Mouse (Mus musculus) inflammation-experienced regulatory T-cells, adult 6 months (primary cell): ENCODE measurements around the gene Arhgef7. TPM values are rescaled to one million over a fixed set of nuclear protein-coding genes. Genes with fewer than 3 reads are reported as not detected.

Experiments used
- ATAC-seq: one replicate; pipeline ENCODE4 v1.8.0; 2017
- polyA plus RNA-seq, 3 experiments: library from polyadenylated mRNA; unstranded; fragments of 100-300 nt; shearing (Covaris generic); gene quantifications; one replicate each; pipeline ENCODE4 v1.2.1; 2017

Gene Arhgef7
- polyA plus RNA-seq, 3 experiments from 2014 or later: 23.6 to 35.3 (median 32.0) TPM

- ATAC-seq: no peak
Measured at GRCm38 (mm10) chr8:11770001-11770400, 42.5 kb downstream of the Arhgef7 start.

GRCm38 (mm10) chr8:11770521-11771080, 43.1 kb downstream of the Arhgef7 start:
- no peak for ATAC-seq

DNA sequence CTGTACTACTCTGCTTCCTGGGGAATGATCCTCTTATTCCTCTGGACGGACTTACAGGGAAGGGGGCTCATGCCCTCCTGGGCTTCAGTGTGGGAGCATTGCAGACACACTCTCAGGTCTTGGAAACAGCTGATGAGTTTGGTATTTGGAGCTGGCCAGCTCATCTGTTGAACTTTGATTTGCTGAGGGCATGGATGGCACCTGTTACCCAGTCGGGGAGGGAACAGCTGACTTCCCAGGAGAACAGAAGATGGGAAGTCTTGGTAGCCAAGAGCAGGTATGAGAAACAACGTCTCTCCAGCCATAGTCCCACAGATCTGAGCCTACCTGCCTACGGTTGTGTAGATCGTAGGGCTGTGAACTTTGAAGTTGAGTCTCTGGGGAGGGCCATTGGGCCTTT, 44.1 kb downstream of the Arhgef7 start:
- no peak for ATAC-seq

GRCm38 (mm10) chr8:11774195-11775076, 46.9 kb downstream of the Arhgef7 start:
- no peak for ATAC-seq

DNA sequence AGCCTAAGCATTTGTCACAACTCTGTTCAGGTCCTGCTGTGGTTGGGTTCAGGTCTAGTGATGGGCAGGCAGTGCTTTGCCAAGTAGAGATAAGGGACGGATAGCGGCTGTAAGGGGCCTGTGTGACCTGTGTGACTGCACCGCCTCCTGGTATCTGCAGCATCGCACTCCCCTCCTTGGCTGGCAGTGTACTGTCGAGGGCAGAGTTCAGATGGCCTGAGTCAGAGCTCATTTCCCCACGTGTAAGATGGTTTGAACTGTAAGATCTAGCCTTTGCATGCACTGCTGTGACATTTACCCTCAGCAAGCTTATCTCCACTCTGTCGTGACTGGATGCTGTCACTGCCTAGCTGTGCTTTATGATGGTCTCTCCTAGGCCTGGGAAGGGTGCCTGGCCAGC, 48.4 kb downstream of the Arhgef7 start:
- ATAC-seq: no peak

GRCm38 (mm10) chr8:11776451-11777180, 49.1 kb downstream of the Arhgef7 start:
- ATAC-seq: no peak

DNA sequence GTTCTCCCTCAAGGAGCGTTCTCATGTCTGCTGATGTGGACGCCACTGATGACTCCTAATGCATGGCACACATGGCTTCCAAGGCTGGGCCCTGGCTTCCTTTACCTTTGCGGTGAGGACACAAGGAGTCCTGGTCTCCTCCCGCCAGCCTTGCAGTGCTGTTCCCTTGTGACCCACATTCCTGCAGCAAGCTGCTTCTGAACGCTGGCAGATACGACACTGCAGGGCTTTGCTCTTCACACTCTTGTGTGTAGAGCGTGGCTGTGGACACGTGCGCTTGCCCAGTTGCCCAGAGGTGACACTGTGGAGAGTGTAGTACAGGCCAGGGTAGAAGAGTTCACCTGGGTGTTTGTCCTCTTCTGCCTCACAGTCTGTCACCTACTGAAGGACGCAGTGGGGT, 49.7 kb downstream of the Arhgef7 start:
- ATAC-seq: no peak

DNA sequence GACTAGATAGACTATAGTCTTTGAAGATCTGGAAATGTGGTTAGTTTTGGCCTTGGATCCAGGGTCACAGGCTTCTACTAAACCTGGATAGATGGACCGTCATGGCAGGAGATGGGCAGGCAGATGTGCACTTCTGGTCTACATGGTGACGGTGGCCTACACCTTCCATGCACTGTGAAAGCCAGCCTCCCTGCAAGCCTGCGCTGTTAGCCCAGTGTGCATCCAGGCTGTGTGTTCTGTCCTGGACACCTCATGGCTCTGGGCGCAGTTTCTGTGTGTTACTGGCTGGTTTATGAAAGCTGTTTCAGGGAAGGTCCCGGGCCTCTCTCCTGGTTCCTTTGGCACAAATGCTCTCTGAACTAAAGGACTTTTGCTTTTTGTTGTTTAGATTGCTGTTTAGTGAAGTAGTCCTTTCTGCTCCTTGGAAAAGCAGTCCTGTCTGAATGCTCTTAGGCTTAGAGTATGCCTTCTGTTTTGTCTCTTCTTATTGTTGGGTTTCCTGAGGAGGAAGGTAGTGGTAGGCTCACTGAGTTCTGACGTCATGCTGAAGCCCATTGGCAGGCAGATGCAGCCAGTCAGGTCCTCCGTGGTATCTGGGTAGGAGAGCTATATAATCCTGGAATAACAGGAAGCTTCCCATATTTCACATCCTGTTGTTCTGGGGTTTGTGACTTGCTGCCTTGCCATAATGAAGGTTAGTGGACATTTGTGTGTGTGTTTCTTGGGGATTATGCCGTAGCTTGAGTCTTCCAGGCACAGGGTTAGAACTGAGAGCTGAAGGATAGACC, 51.3 kb downstream of the Arhgef7 start:
- no peak for ATAC-seq

DNA sequence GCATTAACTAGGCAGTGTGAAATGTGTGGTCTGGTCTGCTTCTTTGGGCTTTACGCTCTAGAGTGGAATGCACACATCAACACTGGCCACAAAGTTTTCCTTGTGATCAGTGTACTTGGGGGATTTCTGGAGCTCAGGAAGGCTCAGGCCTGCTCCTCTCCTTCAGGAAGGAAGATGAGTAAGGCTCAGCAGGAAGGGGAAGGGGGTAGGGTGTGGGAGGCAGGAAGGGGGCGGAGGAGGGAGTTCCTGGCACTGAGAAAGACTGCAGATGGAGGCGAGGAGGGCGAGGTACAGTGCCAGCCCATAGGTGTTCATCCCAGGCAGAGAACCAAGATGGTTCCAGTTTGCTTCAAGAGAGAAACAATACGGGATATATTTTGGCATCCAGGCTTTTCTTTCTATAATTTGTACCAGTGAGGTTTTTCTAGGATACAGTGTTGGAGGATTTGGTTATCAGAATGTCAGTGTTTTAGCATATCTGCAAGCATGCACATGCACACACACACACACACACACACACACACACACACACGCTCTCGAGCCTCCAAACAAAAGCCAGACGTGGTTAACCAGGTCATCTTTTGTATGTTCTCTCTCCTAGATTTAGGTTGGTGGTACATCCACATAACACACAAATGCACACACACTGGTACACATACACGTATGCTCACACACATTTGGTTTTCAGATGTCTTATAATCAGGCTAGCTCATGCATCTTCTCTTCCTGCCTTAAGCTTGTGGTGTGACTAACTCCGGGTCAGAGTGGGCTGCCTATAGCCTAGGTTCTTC, 52.5 kb downstream of the Arhgef7 start:
- ATAC-seq: no peak

DNA sequence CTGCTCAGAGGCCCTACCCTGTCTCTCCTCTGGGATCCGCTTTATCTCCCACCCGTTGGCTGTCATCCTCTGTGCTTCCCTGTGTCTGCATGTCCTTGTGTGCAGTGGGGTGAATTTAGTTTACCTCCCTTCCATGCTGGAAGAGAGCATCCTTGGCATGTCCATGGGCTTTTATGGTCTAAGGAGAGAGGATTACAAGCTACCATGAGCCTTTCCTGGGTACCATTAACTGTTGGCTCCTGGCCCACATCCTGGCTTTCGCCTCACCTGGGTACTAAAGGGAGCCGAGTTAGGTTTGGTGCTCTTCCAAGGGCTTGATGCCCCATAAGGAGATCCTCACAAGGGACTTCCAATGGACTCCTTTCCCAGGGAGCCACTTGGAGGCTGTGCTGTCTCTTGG, 53.1 kb downstream of the Arhgef7 start:
- ATAC-seq: no peak

DNA sequence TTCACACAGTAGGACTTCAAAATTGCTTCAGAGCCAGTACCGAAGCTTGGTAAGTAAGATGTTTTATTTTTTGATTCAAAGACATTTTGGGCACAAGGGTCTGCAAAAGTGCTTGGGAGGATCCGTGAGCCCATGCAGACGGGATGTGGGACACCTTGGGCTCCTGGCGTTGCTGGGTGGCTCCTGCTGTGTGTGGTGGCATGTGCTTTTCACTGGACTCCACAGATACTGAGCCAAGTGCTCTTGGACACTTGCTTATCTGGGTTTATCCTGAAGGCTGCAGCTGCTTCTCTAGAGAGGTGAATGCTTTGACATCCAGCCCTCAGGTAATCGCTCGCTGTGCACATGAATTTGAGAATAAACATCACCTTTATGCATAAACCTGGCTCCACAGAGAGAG, 55.1 kb downstream of the Arhgef7 start:
- ATAC-seq: no peak

DNA sequence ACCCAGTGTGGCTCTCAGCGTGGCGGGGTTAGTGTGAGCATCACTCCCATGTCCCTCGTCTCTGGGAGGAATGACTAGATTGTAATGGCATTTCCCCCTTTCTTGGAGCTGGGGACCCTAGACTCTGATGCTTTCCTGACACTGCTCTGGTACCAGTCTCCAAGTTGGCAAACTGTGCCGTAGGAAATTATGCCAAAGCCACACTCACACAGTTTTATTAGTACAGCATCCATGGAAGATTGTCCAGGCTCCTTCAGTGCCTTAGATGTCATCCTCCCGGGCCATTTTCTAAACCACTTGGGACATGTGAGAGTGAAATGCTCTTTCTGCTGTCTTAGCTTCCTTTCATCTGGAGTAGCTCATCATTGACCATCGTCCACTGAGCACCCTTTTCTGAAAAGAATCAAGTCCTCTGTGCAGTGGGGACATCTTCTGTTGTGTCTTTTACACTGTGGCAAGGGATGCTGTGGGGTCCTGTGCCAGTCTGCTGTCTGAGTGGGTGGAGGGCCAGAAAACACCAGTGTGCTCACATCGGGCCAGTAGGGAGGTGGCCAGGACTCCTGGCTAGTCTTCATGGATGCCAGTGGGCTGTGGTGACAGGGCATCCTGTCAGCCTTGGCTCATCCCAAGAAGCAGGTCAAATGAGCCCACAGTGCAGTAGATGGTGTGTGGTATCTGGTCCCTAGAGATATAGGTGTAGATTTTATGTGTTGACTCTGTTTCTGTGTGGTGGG, 56.5 kb downstream of the Arhgef7 start:
- no peak for ATAC-seq

DNA sequence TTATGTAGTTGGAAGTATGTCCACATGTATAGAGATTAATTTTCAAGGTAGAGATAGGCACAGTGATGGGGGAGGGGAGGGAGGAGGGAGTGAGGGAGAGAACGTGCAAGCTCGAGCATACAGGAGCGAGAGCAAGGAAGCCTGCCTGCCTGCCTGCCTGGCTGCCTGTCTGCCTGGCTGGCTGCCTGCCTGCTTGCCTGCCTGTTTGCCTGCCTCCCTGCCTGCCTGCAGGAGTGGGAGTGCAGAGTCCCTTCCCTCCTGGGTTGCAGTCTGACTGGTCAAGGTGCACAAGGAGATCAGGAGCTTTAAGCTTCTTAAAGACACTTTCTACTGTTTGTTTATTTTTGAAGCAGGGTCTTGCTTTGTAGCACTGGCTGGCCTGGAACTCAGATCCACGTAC, 57.6 kb downstream of the Arhgef7 start:
- no peak for ATAC-seq

DNA sequence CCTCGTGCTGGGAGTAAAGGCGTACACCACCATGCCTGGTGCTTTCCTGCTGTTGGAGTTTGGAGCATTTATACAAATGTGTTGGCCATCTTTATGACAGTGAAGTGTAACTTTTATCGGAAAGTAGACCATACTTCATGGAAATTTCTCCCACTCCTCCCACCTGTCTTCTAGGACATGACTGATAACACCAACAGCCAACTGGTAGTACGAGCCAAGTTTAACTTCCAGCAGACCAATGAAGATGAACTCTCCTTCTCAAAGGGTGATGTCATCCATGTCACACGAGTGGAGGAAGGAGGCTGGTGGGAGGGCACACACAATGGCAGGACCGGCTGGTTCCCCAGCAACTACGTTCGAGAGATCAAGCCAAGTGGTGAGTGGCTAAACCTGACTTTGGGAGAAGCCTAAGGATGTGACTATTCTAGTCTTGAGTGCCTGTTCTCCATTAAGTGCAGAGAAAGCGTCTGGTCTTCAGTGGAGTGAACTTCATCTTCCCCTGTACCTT, 58.1 kb downstream of the Arhgef7 start:
- no peak for ATAC-seq

GRCm38 (mm10) chr8:11788252-11788651, 60.7 kb downstream of the Arhgef7 start:
- no peak for ATAC-seq

GRCm38 (mm10) chr8:11789168-11789567, 61.6 kb downstream of the Arhgef7 start:
- ATAC-seq: no peak

DNA sequence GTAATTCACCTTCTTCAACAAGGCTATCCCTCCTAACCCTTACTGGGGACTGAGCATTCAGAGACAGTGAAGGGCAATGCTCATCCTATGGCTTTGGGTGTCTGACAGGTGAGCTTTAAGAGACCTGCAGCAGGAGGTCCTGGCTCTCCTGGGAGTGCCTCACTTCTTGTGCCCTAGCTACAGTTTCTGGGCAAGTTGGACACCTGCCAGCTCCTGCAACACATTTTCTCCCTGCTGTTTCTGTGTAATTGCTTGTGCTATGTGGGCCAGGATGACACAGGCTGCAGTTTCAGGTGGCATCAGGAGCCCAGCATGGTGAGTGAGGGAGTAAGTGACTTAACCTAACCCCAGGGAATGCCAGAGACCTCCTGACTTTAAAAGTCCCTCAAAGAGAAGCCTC, 67.4 kb downstream of the Arhgef7 start:
- no peak for ATAC-seq

GRCm38 (mm10) chr8:11797128-11797527, 69.6 kb downstream of the Arhgef7 start:
- no peak for ATAC-seq

DNA sequence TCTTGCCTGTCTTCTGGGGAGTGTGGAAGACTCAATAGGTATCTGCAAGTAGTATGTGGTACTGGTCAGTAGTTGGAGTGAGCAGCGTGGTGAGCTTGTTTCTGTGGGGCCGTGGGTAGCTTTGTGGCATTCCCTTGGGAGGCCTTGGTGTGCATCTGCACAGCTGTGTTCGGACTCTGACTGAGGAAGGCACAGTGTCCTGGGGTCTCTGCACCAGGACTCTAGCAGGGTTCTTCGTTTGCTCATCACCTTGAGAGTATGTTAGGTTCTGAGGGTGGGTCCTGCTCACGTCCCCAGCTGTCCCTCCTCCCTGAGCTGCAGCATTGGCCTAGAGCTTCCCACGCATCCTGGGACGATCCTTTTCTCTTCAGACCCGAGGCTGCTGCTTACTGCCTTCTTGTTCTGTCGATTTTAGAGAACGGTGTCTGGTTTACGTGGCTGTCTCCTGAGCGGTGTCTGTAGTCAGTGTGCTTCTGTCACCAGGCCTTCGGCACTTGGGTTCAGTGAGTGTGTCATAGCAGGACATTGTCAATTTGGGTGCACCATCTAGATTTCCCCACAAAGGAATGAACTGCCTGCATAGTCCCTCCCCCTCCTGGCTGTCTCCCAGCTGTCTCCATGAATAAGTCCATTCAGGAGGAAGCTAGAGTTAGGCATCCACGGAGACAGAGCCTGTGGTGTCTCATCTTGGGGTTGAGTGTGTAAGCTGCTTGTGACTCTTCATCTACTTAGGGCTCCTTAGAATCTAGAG, 70.4 kb downstream of the Arhgef7 start:
- ATAC-seq: no peak

DNA sequence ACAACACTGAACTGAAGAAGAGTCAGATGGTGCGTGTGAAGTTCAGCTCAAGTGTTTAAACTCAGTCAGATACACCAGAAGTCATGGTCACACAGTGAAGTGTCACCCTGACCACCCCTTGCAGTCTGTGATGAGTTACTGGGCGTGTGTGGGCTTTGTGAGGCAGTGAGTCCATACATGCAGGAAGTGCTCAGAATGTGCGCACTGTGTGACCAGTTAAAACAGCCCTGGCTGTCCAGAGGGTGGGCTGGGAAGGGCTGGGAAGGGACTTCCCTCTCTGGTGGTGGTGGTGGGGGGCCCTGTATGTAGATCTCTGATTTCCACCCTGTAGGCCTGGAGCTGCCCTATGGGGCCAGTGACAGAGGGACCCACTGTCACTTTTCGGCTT, 71.0 kb downstream of the Arhgef7 start:
- no peak for ATAC-seq
